Mouse (Mus musculus) intestine, embryonic 15.5 days (tissue): ENCODE measurements around the gene Olfr866. TPM values are rescaled to one million over a fixed set of nuclear protein-coding genes. Genes with fewer than 3 reads are reported as not detected.

Source experiments
- ATAC-seq: fragments of 200-750 bp; cut with Nextera tagmentation; 2 replicates; pipeline ENCODE4 v1.8.0; 2017; ENCODE audit warnings: moderate TSS enrichment, moderate library complexity
- H3K27ac ChIP-seq: fragments of 300-500 bp; sonication (generic); 2 replicates; pipeline ENCODE4 v1.5.1; 2015; ENCODE audit warnings: mild to moderate bottlenecking, inconsistent platforms
- H3K27me3 ChIP-seq: fragments of 300-500 bp; sonication (generic); replicated peaks from 2 replicates; pipeline ENCODE4 v1.6.1; 2015; ENCODE audit warnings: inconsistent platforms
- H3K36me3 ChIP-seq: fragments of 300-500 bp; sonication (generic); 2 replicates; pipeline ENCODE4 v1.6.1; 2015; ENCODE audit warnings: inconsistent platforms
- H3K4me1 ChIP-seq: fragments of 300-500 bp; sonication (generic); replicated peaks from 2 replicates; pipeline ENCODE4 v1.6.1; 2015; ENCODE audit warnings: inconsistent platforms
- H3K4me2 ChIP-seq: fragments of 300-500 bp; sonication (generic); replicated peaks from 2 replicates; pipeline ENCODE4 v1.6.1; 2015; ENCODE audit warnings: mild to moderate bottlenecking, inconsistent platforms
- H3K4me3 ChIP-seq: fragments of 300-500 bp; sonication (generic); replicated peaks from 2 replicates; pipeline ENCODE4 v1.5.1; 2015; ENCODE audit warnings: inconsistent platforms
- H3K9ac ChIP-seq: fragments of 300-500 bp; sonication (generic); 2 replicates; pipeline ENCODE4 v1.6.1; 2015; ENCODE audit warnings: inconsistent platforms
- H3K9me3 ChIP-seq: fragments of 300-500 bp; sonication (generic); 2 replicates; pipeline ENCODE4 v1.6.1; 2016; ENCODE audit warnings: inconsistent platforms
- WGBS: fragments of 180-500 bp; shearing (Covaris S2); methylation state at CpG from one replicate; pipeline ENCODE4 v1.1.7; 2015; 5-methylcytosine and 5-hydroxymethylcytosine counted together
- polyA plus RNA-seq: library from polyadenylated mRNA; unstranded; fragments of >200 nt; fragmentation: Nextera tagmentation; extraction: Ambion mirVana; gene quantifications from 2 replicates; pipeline ENCODE4 v1.2.1, GENCODE M21; 2015

Olfr866 gene
- not detected in 2 replicates for polyA plus RNA-seq

GRCm38 (mm10) chr9:20027935-20028334, at the start of gene Olfr866:
TSS of gene Olfr866 (minus strand) at chr9:20028035.
- Histone ChIP-seq H3K36me3 (no peaks in the 10 kb centered on the region), H3K9me3 (no peaks in the 10 kb centered on the region), H3K4me2 (no peak within 1 kb of the TSS), H3K4me1 (no peaks in the 10 kb centered on the region), H3K27ac (no peak within 1 kb of the TSS), H3K4me3 (no peak within 1 kb of the TSS), H3K27me3 (no peaks in the 10 kb centered on the region), H3K9ac (no peak within 1 kb of the TSS)
- no peak for ATAC-seq
- WGBS: 79% methylated on average over 2 of the region's 2 CpGs

DNA sequence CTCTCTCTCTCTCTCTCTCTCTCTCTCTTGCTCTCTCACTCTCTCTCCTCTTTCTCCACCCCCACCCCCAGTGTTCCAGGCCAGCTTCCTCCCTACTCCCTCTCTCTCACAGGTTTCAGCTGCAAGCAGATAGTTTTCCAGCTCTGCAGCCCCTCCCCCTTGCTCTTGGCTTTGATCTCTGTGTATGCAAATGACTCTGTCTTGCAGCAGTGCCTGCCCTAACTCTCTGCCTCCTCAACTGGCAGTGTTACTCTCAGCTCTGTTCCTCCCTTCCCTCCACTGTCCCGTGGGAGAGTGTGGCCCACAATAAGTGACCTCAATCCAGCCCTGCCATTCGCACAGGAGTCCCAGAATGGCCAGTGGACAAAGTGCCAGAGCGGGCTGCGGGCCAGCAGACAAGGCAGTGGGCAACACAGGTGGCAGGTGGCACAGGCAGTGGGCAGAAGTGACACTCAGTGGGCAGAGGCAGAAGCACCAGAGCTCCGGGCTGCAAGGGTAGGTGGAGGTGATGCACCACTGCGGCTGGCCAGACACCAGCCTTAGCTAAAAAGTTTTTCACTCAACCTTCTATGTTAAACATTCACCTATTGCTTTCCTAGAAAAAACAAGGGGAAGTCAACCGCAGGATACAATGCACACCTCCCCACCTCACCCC, 45.8 kb upstream of the Olfr866 start:
- ATAC-seq: no peak
- no peaks in the 10 kb centered on the region for H3K4me1 ChIP-seq
- no peak overlapping the region for H3K4me2 ChIP-seq
- H3K9ac ChIP-seq: no peak overlapping the region
- H3K36me3 ChIP-seq: no peaks in the 10 kb centered on the region
- H3K27me3 ChIP-seq: no peaks in the 10 kb centered on the region
- H3K27ac ChIP-seq: no peak overlapping the region
- H3K9me3 ChIP-seq: no peaks in the 10 kb centered on the region
- no peak overlapping the region for H3K4me3 ChIP-seq
- WGBS: 49% methylated on average over 7 of the region's 7 CpGs

- Histone ChIP-seq H3K4me3 (no peak overlapping the region), H3K9me3 (no peaks in the 10 kb centered on the region), H3K27me3 (no peaks in the 10 kb centered on the region), H3K36me3 (no peaks in the 10 kb centered on the region), H3K27ac (no peak overlapping the region), H3K4me1 (no peaks in the 10 kb centered on the region), H3K9ac (no peak overlapping the region), H3K4me2 (no peak overlapping the region)
- 90% methylated on average over 1 of the region's 1 CpGs for WGBS
- ATAC-seq: no peak
Observed at GRCm38 (mm10) chr9:20071291-20071690, 43.5 kb upstream of the Olfr866 start.

DNA sequence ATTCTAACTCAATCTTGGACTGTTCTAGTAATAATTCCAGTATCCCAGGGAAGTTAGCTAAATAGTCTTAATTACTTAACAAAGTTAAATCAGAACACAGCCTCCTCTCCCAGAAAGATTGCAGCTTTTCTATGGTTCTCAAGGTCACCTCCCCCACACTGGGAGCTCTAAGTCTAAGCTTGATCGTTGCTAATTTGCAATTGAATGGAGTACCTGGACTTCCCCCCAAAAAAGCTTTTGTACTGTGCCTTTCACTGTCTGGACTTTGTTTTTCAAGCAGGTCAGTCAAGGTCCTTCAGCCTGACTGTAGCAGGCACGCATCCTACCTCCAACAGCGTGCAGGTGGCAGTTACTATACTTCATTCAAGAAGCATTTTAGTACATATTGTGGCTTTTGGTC, 42.4 kb upstream of the Olfr866 start:
- 72% methylated on average over 3 of the region's 3 CpGs for WGBS

GRCm38 (mm10) chr9:20057462-20057861, 29.6 kb upstream of the Olfr866 start, which contains the start of gene Olfr867:
TSS of gene Olfr867 (minus strand) at chr9:20057562.
- H3K4me2 ChIP-seq: no peak within 1 kb of the TSS
- no peaks in the 10 kb centered on the region for H3K27me3 ChIP-seq
- H3K9me3 ChIP-seq: no peaks in the 10 kb centered on the region
- no peak within 1 kb of the TSS for H3K4me3 ChIP-seq
- no peaks in the 10 kb centered on the region for H3K4me1 ChIP-seq
- no peaks in the 10 kb centered on the region for H3K36me3 ChIP-seq
- no peak for ATAC-seq
- H3K9ac ChIP-seq: no peak within 1 kb of the TSS
- H3K27ac ChIP-seq: no peak within 1 kb of the TSS
- 72% methylated on average over 1 of the region's 1 CpGs for WGBS

More for the DNA sequence above, 42.4 kb upstream of the Olfr866 start:
- H3K36me3 ChIP-seq: no peaks in the 10 kb centered on the region
- no peaks in the 10 kb centered on the region for H3K27me3 ChIP-seq
- no peak overlapping the region for H3K4me2 ChIP-seq
- no peaks in the 10 kb centered on the region for H3K9me3 ChIP-seq
- no peak for ATAC-seq
- H3K4me1 ChIP-seq: no peaks in the 10 kb centered on the region
- no peak overlapping the region for H3K4me3 ChIP-seq
- no peak overlapping the region for H3K9ac ChIP-seq
- no peak overlapping the region for H3K27ac ChIP-seq

DNA sequence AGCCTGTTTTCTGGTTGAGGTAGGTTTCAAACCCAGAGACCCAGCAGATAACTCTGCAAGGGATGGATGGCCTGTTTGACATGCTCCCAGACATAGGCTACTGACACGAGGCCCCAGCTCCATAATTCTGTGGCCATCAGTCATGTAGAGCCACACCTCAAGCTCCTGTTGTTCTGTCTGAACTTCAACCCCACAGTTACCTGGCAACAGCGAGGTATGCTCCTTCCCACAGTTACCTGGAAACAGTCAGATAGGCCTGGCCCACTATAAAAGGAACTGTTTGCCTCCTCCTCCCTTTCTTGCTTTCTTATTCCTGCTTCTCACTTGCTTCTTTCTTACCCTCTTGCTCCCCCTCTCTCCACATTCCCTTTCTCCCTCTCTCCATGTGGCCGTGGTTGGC, 20.1 kb upstream of the Olfr866 start:
- Histone ChIP-seq H3K4me1 (no peaks in the 10 kb centered on the region), H3K9ac (no peak overlapping the region), H3K9me3 (no peaks in the 10 kb centered on the region), H3K4me2 (no peak overlapping the region), H3K27me3 (no peaks in the 10 kb centered on the region), H3K36me3 (no peaks in the 10 kb centered on the region), H3K27ac (no peak overlapping the region), H3K4me3 (no peak overlapping the region)
- 64% methylated on average over 3 of the region's 3 CpGs for WGBS
- ATAC-seq: 0 out of 2 replicates have a peak, but pooled peaks have one; percentile 34

Other genes with a start within 250 kb of the Olfr866 start
- gene Olfr58, start 247.8 kb downstream of the Olfr866 start, polyA plus RNA-seq: not detected in 2 replicates
- not detected in 2 replicates for gene Olfr859, start 223.1 kb downstream of the Olfr866 start, polyA plus RNA-seq
- not detected in 2 replicates for gene Olfr860, start 178.3 kb downstream of the Olfr866 start, polyA plus RNA-seq
- gene Olfr862, start 140.0 kb downstream of the Olfr866 start, polyA plus RNA-seq: not detected in 2 replicates
- gene Olfr77, start 111.2 kb downstream of the Olfr866 start, polyA plus RNA-seq: 0.28 and 0.31 TPM in 2 replicates
- gene Olfr867, start 29.5 kb upstream of the Olfr866 start, polyA plus RNA-seq: not detected in 2 replicates
- gene Olfr868, start 70.6 kb upstream of the Olfr866 start, polyA plus RNA-seq: not detected in 2 replicates
- gene Olfr869, start 101.0 kb upstream of the Olfr866 start, polyA plus RNA-seq: not detected in 2 replicates
- gene Olfr870, start 146.0 kb upstream of the Olfr866 start, polyA plus RNA-seq: not detected in 2 replicates
- gene Olfr871, start 184.2 kb upstream of the Olfr866 start, polyA plus RNA-seq: not detected in 2 replicates
- not detected in 2 replicates for gene Olfr872, start 209.1 kb upstream of the Olfr866 start, polyA plus RNA-seq